Mouse (Mus musculus) olfactory bulb, adult 2 months (tissue): Measurements from ENCODE around the gene Wdr76.

ENCODE experiments used
- CTCF ChIP-seq: fragments of 200-500 bp; IDR thresholded peaks from 2 replicates; pipeline ENCODE4 v1.5.1; 2012; ENCODE audit warnings: low read depth, mild to moderate bottlenecking, low read length, moderate library complexity; ENCODE audit not compliant: insufficient read depth
- POLR2A ChIP-seq: fragments of 200-500 bp; IDR thresholded peaks from 2 replicates; pipeline ENCODE4 v1.6.1; 2012; ENCODE audit warnings: mild to moderate bottlenecking, low read depth, low read length, moderate library complexity; ENCODE audit not compliant: insufficient read depth

GRCm38 (mm10) chr2:121477491-121478266 is 28.8 kb upstream of the Wdr76 start:
- TF ChIP-seq CTCF (no peak), POLR2A (no peak)
